Mouse (Mus musculus) embryonic facial prominence, embryonic 11.5 days (tissue): ENCODE results near the gene Gm26558. TPM values are rescaled to one million over a fixed set of nuclear protein-coding genes. Genes with fewer than 3 reads are reported as not detected.

Experiments used
- ATAC-seq: fragments of 200-750 bp; cut with Nextera tagmentation; replicated peaks from 2 replicates; pipeline ENCODE4 v1.8.0; 2017; ENCODE audit warnings: low read depth; ENCODE audit not compliant: insufficient number of reproducible peaks, low FRiP score, low TSS enrichment
- DNase-seq: peaks from one replicate; pipeline ENCODE4 v3.0.0-alpha.2; 2015; ENCODE audit warnings: low spot score
- H3K27ac ChIP-seq: fragments of 300-500 bp; sonication (generic); replicated peaks from 2 replicates; pipeline ENCODE4 v1.5.1; 2014; ENCODE audit warnings: mild to moderate bottlenecking, low read depth, low read length, control low read depth
- H3K27me3 ChIP-seq: fragments of 300-500 bp; sonication (generic); 2 replicates; pipeline ENCODE4 v1.6.1; 2014; ENCODE audit warnings: mild to moderate bottlenecking, low read length, moderate library complexity, mixed read lengths; ENCODE audit not compliant: control insufficient read depth, insufficient read depth
- H3K36me3 ChIP-seq: fragments of 300-500 bp; sonication (generic); replicated peaks from 2 replicates; pipeline ENCODE4 v1.6.1; 2014; ENCODE audit warnings: low read depth, mild to moderate bottlenecking, low read length, moderate library complexity, mixed read lengths; ENCODE audit not compliant: control insufficient read depth, insufficient read depth
- H3K4me1 ChIP-seq: fragments of 300-500 bp; sonication (generic); 2 replicates; pipeline ENCODE4 v1.6.1; 2014; ENCODE audit warnings: low read length, mixed read lengths; ENCODE audit not compliant: control insufficient read depth, insufficient read depth
- H3K4me2 ChIP-seq: fragments of 300-500 bp; sonication (generic); 2 replicates; pipeline ENCODE4 v1.6.1; 2014; ENCODE audit warnings: low read depth, mild to moderate bottlenecking, control low read depth, low read length, moderate library complexity
- H3K4me3 ChIP-seq: fragments of 300-500 bp; sonication (generic); 2 replicates; pipeline ENCODE4 v1.5.1; 2014; ENCODE audit warnings: low read depth, low read length, control low read depth
- H3K9ac ChIP-seq: fragments of 300-500 bp; sonication (generic); replicated peaks from 2 replicates; pipeline ENCODE4 v1.6.1; 2014; ENCODE audit warnings: mild to moderate bottlenecking, control low read depth, low read length
- H3K9me3 ChIP-seq: fragments of 300-500 bp; sonication (generic); replicated peaks from 2 replicates; pipeline ENCODE4 v1.6.1; 2016; ENCODE audit warnings: mild to moderate bottlenecking, low read length, inconsistent platforms, mixed read lengths; ENCODE audit not compliant: control insufficient read depth
- WGBS: fragments of 180-500 bp; shearing (Covaris S2); extraction: QIAGEN DNeasy Blood & Tissue Kit; methylation state at CpG from one replicate; pipeline ENCODE4 v1.1.7; 2014; 5-methylcytosine and 5-hydroxymethylcytosine counted together
- polyA plus RNA-seq: library from polyadenylated mRNA; unstranded; fragments of >200 nt; fragmentation: Nextera tagmentation; extraction: Ambion mirVana; gene quantifications from 2 replicates; pipeline ENCODE4 v1.2.1, GENCODE M21; 2014

Gene Gm26558
- polyA plus RNA-seq, 1 experiment from 2014 or later = 3.8 TPM

DNA sequence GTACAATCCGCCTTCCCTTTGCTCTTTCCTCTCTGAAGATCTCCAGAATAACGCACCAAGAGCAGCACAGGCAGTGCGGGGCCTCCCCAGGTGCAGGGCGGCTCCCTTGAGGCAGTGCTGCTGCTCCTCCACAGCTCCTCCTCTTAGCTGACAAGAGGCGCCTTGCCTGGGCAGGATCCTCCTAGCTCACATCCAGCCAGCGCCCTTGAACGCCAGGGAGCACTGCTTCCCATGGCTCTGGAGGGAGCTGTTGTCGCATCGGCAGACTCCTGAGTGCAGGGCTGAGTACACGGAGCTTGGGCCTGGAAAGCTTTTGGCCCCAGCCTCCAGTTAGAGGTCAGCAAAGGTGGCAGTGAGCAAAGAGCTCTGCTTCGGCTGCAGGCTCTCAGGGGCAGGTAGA, 28.3 kb upstream of the Gm26558 start:
- WGBS = 85% methylated on average over 11 of the region's 11 CpGs
- ATAC-seq = no peak
- DNase-seq = no peak

DNA sequence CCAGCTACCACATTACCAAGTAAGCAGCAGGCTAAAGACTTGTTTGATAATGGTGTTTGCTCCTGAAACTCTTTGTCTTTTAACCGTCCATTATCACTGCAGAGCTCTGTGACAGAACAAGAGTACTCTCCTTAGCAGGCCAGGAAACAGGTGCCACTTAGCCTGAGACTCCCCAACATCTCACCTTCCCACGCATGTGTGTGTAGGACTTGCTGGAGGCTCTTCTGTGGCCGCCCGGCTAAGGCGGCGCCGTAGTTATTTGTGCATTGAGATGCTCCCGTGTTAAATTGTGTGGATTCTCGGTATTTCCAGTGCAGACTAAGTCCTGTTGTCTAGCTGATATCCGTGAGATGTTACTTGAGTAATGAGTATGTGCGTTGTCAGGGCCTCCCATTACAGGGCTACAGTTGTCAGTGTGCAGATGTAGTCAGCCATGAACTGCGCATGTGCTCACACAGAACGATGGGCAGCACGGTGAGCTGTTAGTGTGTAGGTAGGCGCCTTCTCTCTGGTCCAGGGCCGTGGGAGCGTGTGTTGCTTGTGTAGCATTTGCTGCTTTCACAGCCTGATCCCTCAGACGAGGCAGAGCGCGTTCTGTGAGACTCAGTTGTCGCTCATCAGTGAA, 26.7 kb upstream of the Gm26558 start:
- no peak overlapping the region for H3K27ac ChIP-seq
- WGBS = 92% methylated on average over 21 of the region's 21 CpGs
- ATAC-seq (no peak), DNase-seq (no peak)
- peaks cover 8% of the 10 kb centered on the region for H3K36me3 ChIP-seq
- no peaks in the 10 kb centered on the region for H3K27me3 ChIP-seq
- H3K9ac ChIP-seq = no peak overlapping the region
- no peak overlapping the region for H3K4me3 ChIP-seq
- no peaks in the 10 kb centered on the region for H3K9me3 ChIP-seq
- H3K4me1 ChIP-seq = no peaks in the 10 kb centered on the region
- H3K4me2 ChIP-seq = no peak overlapping the region

More for the DNA sequence above, 28.3 kb upstream of the Gm26558 start:
- Histone ChIP-seq H3K27me3 (no peaks in the 10 kb centered on the region), H3K9ac (no peak overlapping the region), H3K4me2 (no peak overlapping the region), H3K4me3 (no peak overlapping the region), H3K4me1 (no peaks in the 10 kb centered on the region), H3K36me3 (peaks cover 8% of the 10 kb centered on the region), H3K9me3 (no peaks in the 10 kb centered on the region), H3K27ac (no peak overlapping the region)

DNA sequence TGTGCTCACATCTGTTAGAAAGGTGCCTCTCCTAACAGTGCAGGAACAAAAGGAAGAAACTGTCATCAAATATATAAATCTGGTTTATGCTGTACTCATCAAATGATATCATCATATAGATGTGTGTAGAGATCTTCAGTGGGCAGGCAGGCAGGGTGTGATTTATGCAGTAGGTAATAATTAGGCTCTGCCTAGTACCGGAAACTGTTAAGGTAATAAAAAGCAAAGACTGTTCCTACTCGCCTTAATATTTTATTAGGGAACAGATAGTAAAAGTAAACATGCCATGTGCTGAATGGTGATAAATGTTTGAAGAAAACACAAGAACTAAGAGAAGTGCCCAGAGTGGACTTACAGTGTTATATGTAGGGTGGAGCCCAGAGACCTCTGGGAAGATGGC, 20.4 kb upstream of the Gm26558 start:
- ATAC-seq (no peak), DNase-seq (no peak)
- Histone ChIP-seq H3K9ac (no peak overlapping the region), H3K27ac (no peak overlapping the region), H3K4me1 (no peaks in the 10 kb centered on the region), H3K36me3 (peaks cover 4% of the 10 kb centered on the region), H3K4me2 (no peak overlapping the region), H3K9me3 (no peaks in the 10 kb centered on the region), H3K4me3 (no peak overlapping the region), H3K27me3 (no peaks in the 10 kb centered on the region)
- WGBS = 96% methylated on average over 2 of the region's 2 CpGs

DNA sequence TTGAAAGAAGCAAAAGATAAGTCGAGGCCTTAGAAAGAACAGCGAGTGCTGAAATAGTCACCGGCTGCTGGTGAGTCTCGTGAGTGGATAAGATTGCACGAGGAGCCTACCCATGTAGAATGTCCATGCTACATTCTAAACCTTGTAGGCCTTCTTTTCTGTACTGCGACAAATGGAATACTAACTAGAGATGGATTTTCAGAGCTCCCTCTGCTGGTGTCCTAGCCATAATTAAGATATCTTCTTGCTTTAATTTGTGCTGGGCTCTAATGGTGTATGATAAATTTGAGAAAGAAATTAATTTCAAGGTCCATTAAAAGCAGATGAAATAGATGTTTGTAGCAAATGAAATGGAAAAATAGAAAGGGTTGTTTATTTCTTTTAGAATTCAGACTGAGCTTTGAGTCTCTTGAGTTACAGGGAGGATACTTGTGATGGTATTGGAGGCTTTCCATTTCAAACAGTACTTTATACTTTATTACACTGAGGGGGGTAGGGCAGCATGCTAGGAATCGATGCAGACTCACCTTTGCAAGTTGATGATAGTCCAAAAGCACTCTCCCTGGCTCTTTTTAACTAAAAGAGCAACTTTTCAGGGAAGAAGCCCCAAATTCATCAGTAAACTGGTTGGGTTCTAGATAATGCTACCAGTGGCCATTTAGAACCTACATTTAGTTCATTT, 11.7 kb upstream of the Gm26558 start:
- H3K36me3 ChIP-seq = no peaks in the 10 kb centered on the region; the same call in 1 of the 2 replicates
- H3K4me2 ChIP-seq = no peak overlapping the region
- H3K27me3 ChIP-seq = no peaks in the 10 kb centered on the region
- H3K9ac ChIP-seq = no peak overlapping the region
- no peaks in the 10 kb centered on the region for H3K9me3 ChIP-seq
- H3K4me3 ChIP-seq = no peak overlapping the region
- WGBS = 83% methylated on average over 7 of the region's 7 CpGs
- ATAC-seq (no peak), DNase-seq (peak; percentile 7)
- H3K4me1 ChIP-seq = no peaks in the 10 kb centered on the region
- no peak overlapping the region for H3K27ac ChIP-seq

DNA sequence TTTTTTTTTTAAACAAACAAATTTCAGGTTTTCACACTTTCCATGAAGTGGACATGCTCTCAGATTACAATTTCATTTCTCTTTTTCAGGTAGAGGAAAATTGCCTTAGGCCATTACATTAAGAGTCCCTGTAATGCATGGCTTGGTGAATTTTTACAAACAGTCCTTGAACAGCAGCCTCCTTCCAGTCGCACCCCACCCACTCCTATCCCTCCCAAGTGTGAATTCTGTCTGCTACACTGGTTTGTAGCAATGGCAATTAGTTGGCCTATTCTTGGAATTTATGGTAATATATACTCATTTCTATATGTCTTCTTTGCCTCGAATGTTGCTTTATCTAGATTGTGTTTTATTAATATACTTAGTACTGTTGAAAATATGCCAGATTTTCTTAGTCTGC, 10.6 kb upstream of the Gm26558 start:
- H3K4me2 ChIP-seq = no peak overlapping the region
- DNase-seq (no peak), ATAC-seq (no peak)
- no peaks in the 10 kb centered on the region for H3K27me3 ChIP-seq
- 88% methylated on average over 2 of the region's 2 CpGs for WGBS
- H3K4me1 ChIP-seq = no peaks in the 10 kb centered on the region
- no peak overlapping the region for H3K4me3 ChIP-seq
- H3K36me3 ChIP-seq = no peaks in the 10 kb centered on the region
- no peaks in the 10 kb centered on the region for H3K9me3 ChIP-seq
- no peak overlapping the region for H3K27ac ChIP-seq
- H3K9ac ChIP-seq = no peak overlapping the region

- Histone ChIP-seq H3K27me3 (no peaks in the 10 kb centered on the region), H3K27ac (no peak overlapping the region), H3K4me1 (no peaks in the 10 kb centered on the region), H3K4me3 (no peak overlapping the region), H3K9me3 (no peaks in the 10 kb centered on the region), H3K9ac (no peak overlapping the region), H3K4me2 (no peak overlapping the region), H3K36me3 (no peaks in the 10 kb centered on the region)
- 50% methylated on average over 2 of the region's 2 CpGs for WGBS
- ATAC-seq (no peak), DNase-seq (no peak)
Observed at GRCm38 (mm10) chr2:70669896-70670295, 8.0 kb upstream of the Gm26558 start.

DNA sequence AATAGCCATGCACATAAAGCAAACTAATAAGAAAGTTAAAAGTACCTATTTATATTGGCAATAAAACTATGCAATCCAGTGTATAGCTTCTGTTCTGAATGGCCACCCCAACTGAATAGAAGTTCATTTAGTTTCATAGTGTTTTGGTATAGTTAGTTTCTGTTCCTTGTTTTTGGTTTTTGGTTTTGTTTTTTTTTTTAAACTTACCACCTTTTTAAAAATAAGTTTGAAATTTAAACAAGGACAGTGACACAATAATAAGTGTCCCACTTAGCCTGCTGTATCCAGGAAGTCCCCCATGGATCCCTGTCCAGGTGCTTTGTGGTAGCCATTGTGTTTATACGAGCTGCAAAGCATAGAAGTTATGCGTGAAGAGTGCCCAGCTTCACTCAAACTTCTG, 7.3 kb upstream of the Gm26558 start:
- no peak overlapping the region for H3K4me2 ChIP-seq
- ATAC-seq = no peak
- no peaks in the 10 kb centered on the region for H3K4me1 ChIP-seq
- H3K4me3 ChIP-seq = no peak overlapping the region
- no peak for DNase-seq
- H3K27ac ChIP-seq = no peak overlapping the region
- WGBS = 81% methylated on average over 2 of the region's 2 CpGs
- no peaks in the 10 kb centered on the region for H3K27me3 ChIP-seq
- H3K36me3 ChIP-seq = no peaks in the 10 kb centered on the region
- H3K9me3 ChIP-seq = no peaks in the 10 kb centered on the region
- no peak overlapping the region for H3K9ac ChIP-seq

DNA sequence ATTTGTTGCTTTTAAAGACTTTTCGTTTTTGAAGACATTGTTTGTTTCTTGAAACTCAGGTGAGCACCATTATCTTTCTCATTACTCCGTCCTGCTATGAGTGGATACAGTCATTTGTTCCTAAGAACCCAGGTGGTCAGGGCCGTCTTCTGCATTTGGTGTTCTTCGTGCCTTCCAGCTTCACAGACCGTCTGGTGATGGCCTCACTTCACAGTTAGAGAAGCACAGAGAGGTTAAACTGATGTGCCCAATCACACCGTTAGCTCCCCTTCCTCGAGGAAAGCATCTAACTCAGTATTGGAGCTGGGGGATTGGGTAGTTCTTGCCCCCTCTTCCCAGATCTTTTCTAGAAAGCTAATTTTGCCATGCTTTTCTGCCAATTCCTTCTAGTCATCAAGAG, 5.1 kb upstream of the Gm26558 start:
- Histone ChIP-seq H3K4me3 (no peak overlapping the region), H3K9ac (no peak overlapping the region), H3K27ac (no peak overlapping the region), H3K27me3 (no peaks in the 10 kb centered on the region), H3K9me3 (no peaks in the 10 kb centered on the region), H3K4me2 (no peak overlapping the region), H3K36me3 (no peaks in the 10 kb centered on the region), H3K4me1 (no peaks in the 10 kb centered on the region)
- WGBS = 90% methylated on average over 7 of the region's 7 CpGs
- ATAC-seq = no peak
- no peak for DNase-seq
